Mouse (Mus musculus) heart, postnatal 0 days (tissue): ENCODE data around the gene Tle3. TPM values are rescaled to one million over a fixed set of nuclear protein-coding genes. Genes with fewer than 3 reads are reported as not detected.

Experiments used
- ATAC-seq: fragments of 200-750 bp; cut with Nextera tagmentation; 2 replicates; pipeline ENCODE4 v1.8.0; 2017; ENCODE audit warnings: low read depth, moderate number of reproducible peaks, moderate library complexity; ENCODE audit not compliant: insufficient read depth
- DNase-seq: peaks from one replicate; pipeline ENCODE4 v3.0.0-alpha.2; 2016; ENCODE audit warnings: low spot score
- H3K27ac ChIP-seq: fragments of 300-500 bp; sonication (generic); 2 replicates; pipeline ENCODE4 v1.5.1; 2014; ENCODE audit warnings: low read depth, mild to moderate bottlenecking
- H3K27me3 ChIP-seq: fragments of 300-500 bp; sonication (generic); 2 replicates; pipeline ENCODE4 v1.6.1; 2014; ENCODE audit warnings: low read length, mixed read lengths; ENCODE audit not compliant: control insufficient read depth, insufficient read depth
- H3K36me3 ChIP-seq: fragments of 300-500 bp; sonication (generic); replicated peaks from 2 replicates; pipeline ENCODE4 v1.6.1; 2014; ENCODE audit warnings: low read length, mixed read lengths; ENCODE audit not compliant: control insufficient read depth, insufficient read depth
- H3K4me1 ChIP-seq: fragments of 300-500 bp; sonication (generic); 2 replicates; pipeline ENCODE4 v1.6.1; 2014; ENCODE audit warnings: antibody characterized with exemption; ENCODE audit not compliant: control insufficient read depth, insufficient read depth
- H3K4me2 ChIP-seq: fragments of 300-500 bp; sonication (generic); 2 replicates; pipeline ENCODE4 v1.6.1; 2014; ENCODE audit warnings: low read depth, mild to moderate bottlenecking, low read length, moderate library complexity
- H3K4me3 ChIP-seq: fragments of 300-500 bp; sonication (generic); 2 replicates; pipeline ENCODE4 v1.5.1; 2014; ENCODE audit warnings: low read depth, low read length
- H3K9ac ChIP-seq: fragments of 300-500 bp; sonication (generic); replicated peaks from 2 replicates; pipeline ENCODE4 v1.6.1; 2014; ENCODE audit warnings: low read depth, low read length, mixed read lengths
- H3K9me3 ChIP-seq: fragments of 300-500 bp; sonication (generic); replicated peaks from 2 replicates; pipeline ENCODE4 v1.6.1; 2016; ENCODE audit warnings: low read length; ENCODE audit not compliant: control insufficient read depth
- CTCF ChIP-seq: IDR thresholded peaks from 2 replicates; pipeline ENCODE4 v1.5.1; 2016; ENCODE audit warnings: antibody characterized with exemption, control low read depth, low read depth
- EP300 ChIP-seq: IDR thresholded peaks from 2 replicates; pipeline ENCODE4 v1.6.1; 2016; ENCODE audit warnings: antibody characterized with exemption, low read depth
- WGBS: fragments of 180-500 bp; shearing (Covaris S2); extraction: QIAGEN DNeasy Blood & Tissue Kit; methylation state at CpG from one replicate; pipeline ENCODE4 v1.1.7; 2014; 5-methylcytosine and 5-hydroxymethylcytosine counted together
- polyA plus RNA-seq: library from polyadenylated mRNA; unstranded; fragments of >200 nt; fragmentation: Nextera tagmentation; extraction: Ambion mirVana; gene quantifications from 2 replicates; pipeline ENCODE4 v1.2.1, GENCODE M21; 2015
- total RNA-seq: library from RNA; depleted of rRNA; stranded (reverse); fragments of >200 nt; gene quantifications from 2 replicates; pipeline ENCODE4 v1.2.3, GENCODE M21; 2014; ENCODE audit warnings: low replicate concordance

Gene Tle3
- total and polyA plus RNA-seq, 2 experiments from 2014 or later = 4.9 to 22.8 TPM

GRCm38 (mm10) chr9:61370454-61370888 lies 1.7 kb upstream of the Tle3 start:
- Histone ChIP-seq H3K4me3 (peak overlapping the region; percentile 73), H3K27ac (peak overlapping the region; percentile 76), H3K9me3 (no peaks in the 10 kb centered on the region), H3K36me3 (no peaks in the 10 kb centered on the region), H3K4me2 (peak overlapping the region; percentile 78), H3K9ac (peak overlapping the region; percentile 47), H3K4me1 (peaks cover 21% of the 10 kb centered on the region; the same call in 1 of the 2 replicates), H3K27me3 (peaks cover 75% of the 10 kb centered on the region)
- TF ChIP-seq CTCF (no peak), EP300 (peak; percentile 95)
- DNase-seq (peak; percentile 96), ATAC-seq (peak; percentile 87)
- WGBS = under 1% methylated on average over 22 of the region's 25 CpGs

DNA sequence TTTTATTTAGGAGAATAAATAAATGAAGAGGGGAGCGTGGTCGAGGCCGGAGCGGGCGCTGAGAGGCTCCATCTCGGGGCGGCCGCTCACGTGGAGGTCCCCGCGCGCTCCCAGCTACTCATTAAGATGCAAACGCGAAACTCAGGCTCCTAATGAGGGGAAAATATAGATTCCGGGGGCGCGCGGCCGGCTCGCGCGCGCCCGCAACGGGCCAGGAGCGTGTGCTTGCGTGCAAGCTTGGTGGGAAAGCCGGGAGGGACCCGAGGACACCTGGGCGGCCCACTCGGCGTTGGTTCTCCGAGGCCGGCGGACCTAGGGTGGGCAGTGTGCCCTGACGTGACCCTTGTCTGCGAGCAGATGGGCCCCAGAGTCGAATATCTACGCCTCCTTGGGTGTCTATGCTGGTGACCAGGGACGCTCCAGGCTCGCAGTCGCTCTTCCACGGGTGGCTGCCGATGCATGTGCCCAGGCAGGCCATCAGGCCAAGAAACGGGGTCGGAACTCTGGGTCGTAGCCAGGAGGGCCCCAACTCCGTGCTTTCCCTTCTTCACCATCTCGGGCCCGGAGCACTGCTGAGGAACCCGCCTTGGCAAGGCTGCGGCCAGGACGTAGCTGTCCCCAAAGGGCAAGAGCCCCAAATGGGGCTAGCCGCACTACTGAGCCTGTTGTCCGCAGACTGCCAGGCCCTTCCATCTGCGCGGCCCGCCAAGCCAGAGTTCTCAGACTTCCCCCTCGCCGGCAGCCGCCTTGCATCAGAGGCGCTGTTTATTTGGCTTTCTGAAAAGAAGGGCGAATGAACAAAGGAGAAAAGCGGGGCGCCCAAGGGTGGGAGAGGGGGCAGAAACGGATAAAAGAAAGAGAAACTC lies 1.0 kb upstream of the Tle3 start:
- peak overlapping the region; percentile 76 for H3K27ac ChIP-seq
- H3K4me3 ChIP-seq = peak overlapping the region; percentile 73
- 2% methylated on average over 66 of the region's 66 CpGs for WGBS
- H3K27me3 ChIP-seq = peaks cover 75% of the 10 kb centered on the region
- H3K36me3 ChIP-seq = no peaks in the 10 kb centered on the region
- no peaks in the 10 kb centered on the region for H3K9me3 ChIP-seq
- ATAC-seq (no peak), DNase-seq (peak; percentile 13)
- H3K4me2 ChIP-seq = peak overlapping the region; percentile 78
- TF ChIP-seq EP300 (no peak), CTCF (no peak)
- H3K4me1 ChIP-seq = peaks cover 21% of the 10 kb centered on the region; the same call in 1 of the 2 replicates
- peak overlapping the region; percentile 47 for H3K9ac ChIP-seq

DNA sequence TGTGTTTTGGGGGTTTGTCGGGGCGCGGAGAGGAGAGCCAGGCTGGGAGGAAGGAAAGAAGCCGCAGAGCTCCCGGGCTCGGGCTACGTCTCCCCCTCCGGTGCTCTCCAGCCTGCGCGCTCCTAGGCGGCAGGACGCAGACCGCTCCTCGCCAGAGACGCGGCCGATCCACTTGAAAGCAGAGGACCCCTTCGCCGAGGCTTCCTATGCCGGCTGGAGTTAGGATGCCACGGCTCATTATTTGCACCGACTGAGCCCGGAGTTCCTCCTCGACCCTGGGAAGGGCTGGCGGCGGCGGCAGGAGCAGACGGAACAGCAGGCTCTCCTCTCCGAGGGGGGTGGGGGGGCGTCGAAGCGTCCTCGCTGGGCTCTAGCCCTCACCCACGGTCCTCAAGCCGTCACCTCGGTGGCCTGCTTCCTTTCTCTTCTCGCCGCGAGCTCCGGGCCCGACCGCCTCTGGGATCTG lies 377 bp downstream of the Tle3 start:
- no peaks in the 10 kb centered on the region for H3K9me3 ChIP-seq
- no peak for TF ChIP-seq CTCF
- TF ChIP-seq EP300 = 0 out of 2 replicates have a peak, but pooled peaks have one; percentile 15
- H3K4me2 ChIP-seq = peak overlapping the region; percentile 78
- no peaks in the 10 kb centered on the region; the same call in 1 of the 2 replicates for H3K36me3 ChIP-seq
- WGBS = under 1% methylated on average over 39 of the region's 42 CpGs
- ATAC-seq = 0 out of 2 replicates have a peak, but pooled peaks have one; percentile 14
- peak overlapping the region; percentile 86 for H3K9ac ChIP-seq
- peaks cover 21% of the 10 kb centered on the region; the same call in 1 of the 2 replicates for H3K4me1 ChIP-seq
- H3K27me3 ChIP-seq = peaks cover 75% of the 10 kb centered on the region
- H3K27ac ChIP-seq = peak overlapping the region; percentile 89
- peak; percentile 28 for DNase-seq
- H3K4me3 ChIP-seq = peak overlapping the region; percentile 73

DNA sequence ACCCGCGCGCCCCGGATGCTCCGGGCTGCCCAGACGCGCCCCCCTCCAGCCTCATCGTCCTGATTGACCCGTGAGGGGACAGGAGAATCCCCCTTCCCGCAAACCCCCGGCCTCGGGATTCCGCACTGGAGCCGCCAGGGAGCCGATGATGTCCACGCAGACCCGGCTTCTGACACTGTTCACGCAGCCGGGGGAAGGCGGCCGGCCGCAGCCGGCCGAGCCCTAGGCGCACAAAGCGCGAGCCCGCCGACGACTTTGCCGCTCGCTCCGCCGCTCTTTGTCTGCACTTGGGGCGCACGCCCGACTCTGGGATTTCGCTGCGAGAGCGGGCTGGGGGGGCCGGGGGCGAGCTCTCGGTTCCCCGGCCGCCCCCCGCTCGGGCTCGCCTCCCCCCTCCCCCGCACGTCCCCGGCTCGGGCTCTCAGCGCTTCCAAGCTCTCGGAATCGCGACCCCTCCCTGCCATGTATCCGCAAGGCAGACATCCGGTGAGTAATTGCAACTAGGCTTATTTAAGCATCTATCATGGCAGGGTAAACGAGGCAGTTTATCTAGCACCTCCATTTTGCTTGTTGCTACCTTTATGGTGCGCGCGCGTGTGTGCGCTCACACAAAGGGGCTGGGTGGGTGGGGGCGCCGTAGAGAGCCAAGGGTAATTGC lies 939 bp downstream of the Tle3 start:
- Histone ChIP-seq H3K36me3 (no peaks in the 10 kb centered on the region; the same call in 1 of the 2 replicates), H3K4me3 (peak overlapping the region; percentile 73), H3K9ac (peak overlapping the region; percentile 86), H3K9me3 (no peaks in the 10 kb centered on the region), H3K4me1 (peaks cover 21% of the 10 kb centered on the region; the same call in 1 of the 2 replicates), H3K27ac (peak overlapping the region; percentile 89), H3K27me3 (peaks cover 75% of the 10 kb centered on the region), H3K4me2 (peak overlapping the region; percentile 78)
- DNase-seq (peak; percentile 75), ATAC-seq (no peak)
- no peak for TF ChIP-seq EP300
- 0 out of 2 replicates have a peak, but pooled peaks have one; percentile 12 for TF ChIP-seq CTCF
- whole genome bisulfite sequencing = under 1% methylated on average over 62 of the region's 66 CpGs

DNA sequence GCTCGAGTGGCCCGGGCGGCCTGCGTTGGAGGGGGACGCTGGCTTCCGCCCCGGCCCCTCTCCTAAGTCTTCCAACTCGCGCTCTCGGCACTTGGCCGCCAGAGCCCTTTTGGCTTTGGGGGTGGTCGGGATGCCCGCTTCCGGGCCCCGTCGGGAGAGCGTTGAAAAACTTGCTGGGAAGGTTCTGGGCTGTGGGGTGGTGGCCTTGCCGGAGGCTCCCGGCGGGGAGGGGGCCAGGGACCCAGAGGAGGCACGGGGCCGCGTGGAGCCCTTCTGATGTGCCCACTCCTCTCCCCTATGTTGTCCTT lies 1.4 kb downstream of the Tle3 start:
- WGBS = under 1% methylated on average over 22 of the region's 23 CpGs
- Histone ChIP-seq H3K27ac (peak overlapping the region; percentile 89), H3K4me2 (peak overlapping the region; percentile 78), H3K36me3 (no peaks in the 10 kb centered on the region; the same call in 1 of the 2 replicates), H3K9ac (peak overlapping the region; percentile 86), H3K9me3 (no peaks in the 10 kb centered on the region), H3K4me1 (peaks cover 21% of the 10 kb centered on the region; the same call in 1 of the 2 replicates), H3K4me3 (peak overlapping the region; percentile 73), H3K27me3 (peaks cover 78% of the 10 kb centered on the region)
- ATAC-seq (no peak), DNase-seq (no peak)
- TF ChIP-seq EP300 (no peak), CTCF (no peak)
